Mouse (Mus musculus) embryo, embryonic 11 days (tissue): ENCODE results near the gene Peak1.
"Not testable (repeated sequence)": the region's sequence is repeated elsewhere in the genome, so short reads cannot be mapped to it uniquely, and the experiment has no call there.

ENCODE experiments used
- DNase-seq: peaks from one replicate; pipeline ENCODE4 v3.0.0-alpha.2; 2015

Gene Peak1

DNA sequence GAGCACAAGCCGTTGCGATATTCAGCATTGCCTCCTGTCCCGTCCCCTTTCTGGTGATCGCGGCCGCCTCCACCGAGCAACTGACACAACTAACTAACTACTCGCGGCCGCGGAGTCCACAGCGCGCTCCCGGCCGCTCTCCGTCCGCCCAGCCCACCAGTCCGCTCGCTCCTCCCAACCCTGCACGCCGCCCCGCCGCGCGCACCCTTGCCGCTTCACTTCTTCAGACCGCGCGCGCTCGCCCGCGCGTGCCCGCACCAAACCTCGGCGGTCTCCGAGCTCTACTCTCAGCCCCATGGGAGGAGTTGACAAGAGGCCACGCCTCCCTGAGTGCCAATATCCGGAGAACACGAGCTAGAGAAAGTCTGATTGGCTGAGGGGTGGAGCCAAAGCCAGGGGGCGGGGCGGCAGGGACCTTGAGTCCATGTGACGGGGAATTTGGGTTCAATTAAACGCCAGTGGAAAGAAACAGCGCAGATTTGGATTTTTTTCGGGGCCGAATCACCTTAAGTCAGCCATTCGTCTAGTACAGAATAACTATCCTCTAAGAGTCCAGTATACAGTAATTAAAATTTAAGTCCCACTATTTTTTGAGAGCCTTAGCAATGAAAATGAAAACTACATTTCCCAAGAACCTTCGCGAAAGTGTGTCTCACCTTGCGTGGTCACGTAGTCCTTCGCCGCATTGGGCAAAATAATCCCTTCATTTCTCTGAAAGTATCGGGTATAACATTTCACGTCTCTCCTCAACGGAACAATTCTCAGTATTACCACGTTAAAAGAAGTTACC is at the start of gene Peak1, which contains the start of gene Hmg20a:
Peak1 (minus strand) TSS at position 120 of the 790 bp plus-strand sequence.
Hmg20a (plus strand) TSS at position 662 of the 790 bp plus-strand sequence.
- peak; percentile 100 for DNase-seq

DNA sequence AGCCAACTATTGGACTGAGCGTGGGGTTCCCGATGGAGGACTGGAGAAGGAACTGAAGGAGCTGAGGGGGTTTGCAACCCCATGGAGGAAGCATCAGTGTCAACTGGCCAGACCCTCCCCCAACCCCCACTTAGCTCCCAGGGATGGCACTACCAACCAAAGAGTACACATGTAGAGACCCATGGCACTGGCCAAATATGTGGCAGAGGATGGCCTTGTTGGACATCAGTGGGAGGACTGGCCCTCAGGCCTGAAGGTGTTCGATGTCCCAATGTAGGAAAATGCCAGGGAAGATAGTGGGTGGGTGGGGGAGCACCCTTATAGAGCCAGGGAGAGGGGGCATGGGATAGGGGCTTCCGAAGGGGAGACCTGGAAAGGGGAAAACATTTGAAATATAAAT is 48.4 kb upstream of the Peak1 start:
- DNase-seq: no peak

- peak; percentile 52 for DNase-seq
These were observed 47.2 kb upstream of the Peak1 start for GRCm38 (mm10) chr9:56464863-56465654.

GRCm38 (mm10) chr9:56463686-56464515 is 46.0 kb upstream of the Peak1 start:
- DNase-seq: no peak

DNA sequence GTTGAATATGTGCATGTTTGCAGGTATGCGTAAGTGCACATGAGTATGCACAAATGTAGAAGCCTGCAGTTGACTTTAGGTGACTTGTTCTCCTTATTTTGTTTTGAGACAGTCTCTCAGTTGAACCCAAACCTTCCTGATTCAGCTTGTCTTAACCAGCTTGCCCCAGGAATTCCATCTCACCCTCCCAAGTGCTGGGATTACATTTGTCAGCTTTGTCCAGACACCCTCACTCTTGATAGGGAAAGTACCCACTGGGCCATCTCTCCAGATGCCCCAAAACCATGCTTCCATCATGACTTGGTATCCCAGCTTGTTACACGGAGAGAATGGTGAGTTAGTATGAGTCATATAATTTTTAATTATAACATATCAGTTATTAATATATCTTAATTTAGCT is 45.2 kb upstream of the Peak1 start:
- no peak for DNase-seq

DNA sequence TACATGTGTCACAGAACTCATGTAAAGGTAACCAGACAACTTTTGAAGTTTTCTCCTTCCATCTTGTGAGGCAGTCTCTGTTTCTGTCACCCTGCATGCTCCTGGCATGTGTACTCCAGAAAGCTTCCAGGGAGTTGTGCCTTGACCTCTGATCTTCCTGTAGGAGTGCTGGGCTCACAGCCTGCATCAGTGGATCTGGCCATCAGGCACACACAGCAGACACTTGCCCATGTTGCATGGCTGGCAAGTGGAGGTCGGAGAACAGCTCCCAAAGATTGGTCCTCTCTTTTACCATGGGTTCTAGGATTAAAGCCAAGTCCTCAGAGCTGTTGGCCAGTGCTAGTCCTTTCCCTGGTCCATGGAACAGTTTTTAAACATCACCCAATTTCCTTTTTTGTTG is 44.7 kb upstream of the Peak1 start:
- DNase-seq: no peak

DNA sequence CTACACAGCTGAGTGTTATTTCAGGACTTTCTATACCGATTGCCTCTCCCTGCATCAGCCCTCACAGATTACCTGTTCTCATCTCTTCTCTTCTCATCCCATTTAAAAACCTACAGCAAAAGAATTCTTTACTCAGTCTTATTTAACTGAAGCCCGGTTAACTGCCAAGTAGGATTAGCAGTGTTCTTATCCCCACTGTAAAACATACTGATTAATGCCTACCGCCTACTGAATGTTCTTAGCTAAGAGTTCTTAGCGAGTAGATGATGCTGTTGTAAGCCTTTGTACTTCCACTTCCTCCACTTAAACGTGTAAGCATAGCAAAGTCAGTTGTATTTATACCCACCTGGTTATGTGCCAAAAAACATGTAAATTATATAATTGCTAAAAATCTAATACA is 43.1 kb upstream of the Peak1 start:
- no peak for DNase-seq

DNA sequence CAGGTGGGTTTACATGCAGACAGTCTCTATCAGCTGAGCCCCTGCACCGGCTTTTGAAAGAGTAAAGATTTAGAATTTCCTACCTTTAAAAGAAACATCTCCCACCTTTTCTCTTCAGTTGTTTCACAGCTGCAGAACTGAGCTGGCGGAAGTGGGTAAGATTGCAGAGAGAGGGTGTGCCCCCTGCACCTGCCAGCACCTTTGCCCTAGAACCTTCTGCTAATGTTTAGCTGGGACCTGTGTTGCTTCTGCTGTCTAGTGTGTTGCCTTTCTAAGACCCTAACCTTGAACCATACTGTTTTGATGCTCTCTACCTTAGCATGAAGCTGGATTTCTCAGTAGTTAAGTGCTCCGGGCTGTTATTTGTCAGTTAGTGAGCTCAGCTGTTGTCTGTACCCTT is 38.6 kb upstream of the Peak1 start:
- no peak for DNase-seq

GRCm38 (mm10) chr9:56453038-56453815 is 35.4 kb upstream of the Peak1 start:
- DNase-seq: no peak

- no peak for DNase-seq
These were observed 33.7 kb upstream of the Peak1 start for GRCm38 (mm10) chr9:56451570-56451969.

DNA sequence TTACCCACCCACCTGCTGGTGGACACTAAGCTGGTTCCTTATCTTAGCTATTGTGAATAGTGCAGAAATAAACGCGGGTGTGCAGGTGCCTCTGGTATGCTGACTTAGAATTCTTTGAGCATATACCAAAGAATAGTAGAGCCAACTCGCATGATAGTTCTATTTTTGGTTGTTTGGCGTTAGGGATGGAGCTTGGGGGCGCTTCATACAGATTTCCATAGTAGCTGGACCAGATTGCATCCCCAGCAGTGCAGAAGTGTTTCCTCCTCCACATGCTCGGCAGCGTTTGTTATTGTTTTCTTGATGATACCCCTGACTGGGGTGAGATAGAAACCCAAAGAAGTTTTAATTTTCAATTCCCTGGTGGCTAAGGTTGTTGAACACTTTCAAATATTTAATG is 21.8 kb upstream of the Peak1 start:
- no peak for DNase-seq

- DNase-seq: not testable (repeated sequence)
These were observed 19.5 kb upstream of the Peak1 start for GRCm38 (mm10) chr9:56437300-56437892.

- no peak for DNase-seq
These were observed 18.1 kb upstream of the Peak1 start for GRCm38 (mm10) chr9:56435821-56436526.

- DNase-seq: no peak
These were observed 7.0 kb upstream of the Peak1 start for GRCm38 (mm10) chr9:56424861-56425260.

GRCm38 (mm10) chr9:56421991-56422390 is 4.1 kb upstream of the Peak1 start:
- no peak for DNase-seq

GRCm38 (mm10) chr9:56420892-56421601 is 3.2 kb upstream of the Peak1 start:
- DNase-seq: no peak

GRCm38 (mm10) chr9:56420236-56420635 is 2.4 kb upstream of the Peak1 start:
- DNase-seq: no peak

GRCm38 (mm10) chr9:56418738-56419239 is 922 bp upstream of the Peak1 start:
- DNase-seq: peak; percentile 87

- DNase-seq: peak; percentile 86
These were observed 386 bp downstream of the Peak1 start for GRCm38 (mm10) chr9:56417415-56417947.
